Mouse (Mus musculus) cerebellum, adult 2 months (tissue): Measurements from ENCODE around the gene Aldh1l1.

Experiments used
- CTCF ChIP-seq: fragments of 200-500 bp; IDR thresholded peaks from 2 replicates; pipeline ENCODE4 v1.5.1; 2011; ENCODE audit warnings: low read depth, mild to moderate bottlenecking, control low read depth, low read length, moderate library complexity, borderline replicate concordance; ENCODE audit not compliant: insufficient read depth
- POLR2A ChIP-seq: fragments of 200-500 bp; IDR thresholded peaks from 2 replicates; pipeline ENCODE4 v1.6.1; 2011; ENCODE audit warnings: low read length, control low read depth, borderline replicate concordance; ENCODE audit not compliant: insufficient read depth

- TF ChIP-seq POLR2A = no peak
- no peak for TF ChIP-seq CTCF
These were observed 18.0 kb upstream of the Aldh1l1 start for GRCm38 (mm10) chr6:90468216-90468615.
